Mouse (Mus musculus) c-Kit-negative CD71-positive TER-119-positive erythroid progenitor cells, embryonic 14.5 days (primary cell): ENCODE results near the gene Asb5.
"Not testable (repeated sequence)": the region's sequence is repeated elsewhere in the genome, so short reads cannot be mapped to it uniquely, and the experiment has no call there.

Experiments used
- DNase-seq: peaks from one replicate; pipeline ENCODE4 v3.0.0-alpha.2; 2013; ENCODE audit warnings: low read depth, low spot score

Gene Asb5

GRCm38 (mm10) chr8:54537285-54537684, 7.9 kb downstream of the Asb5 start:
- DNase-seq: no peak

DNA sequence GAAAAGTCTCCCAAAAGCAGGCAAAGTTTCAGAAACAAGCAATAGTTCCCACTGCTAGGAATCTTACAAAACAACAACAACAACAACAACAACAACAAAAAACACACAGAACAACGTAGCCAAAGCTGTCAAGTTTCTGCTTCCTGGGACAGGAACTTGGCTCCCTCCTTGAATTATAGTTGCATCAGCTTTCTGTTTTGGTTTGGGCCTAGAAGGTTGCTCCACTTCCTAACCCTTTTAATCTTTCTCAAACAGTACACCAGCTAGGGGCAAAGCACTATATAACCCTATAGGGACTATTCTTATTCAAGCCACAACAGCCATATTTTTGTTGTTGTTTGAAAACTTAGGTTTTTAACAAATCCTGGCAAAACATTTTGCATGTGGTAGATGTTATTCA, 12.0 kb downstream of the Asb5 start:
- DNase-seq: no peak

DNA sequence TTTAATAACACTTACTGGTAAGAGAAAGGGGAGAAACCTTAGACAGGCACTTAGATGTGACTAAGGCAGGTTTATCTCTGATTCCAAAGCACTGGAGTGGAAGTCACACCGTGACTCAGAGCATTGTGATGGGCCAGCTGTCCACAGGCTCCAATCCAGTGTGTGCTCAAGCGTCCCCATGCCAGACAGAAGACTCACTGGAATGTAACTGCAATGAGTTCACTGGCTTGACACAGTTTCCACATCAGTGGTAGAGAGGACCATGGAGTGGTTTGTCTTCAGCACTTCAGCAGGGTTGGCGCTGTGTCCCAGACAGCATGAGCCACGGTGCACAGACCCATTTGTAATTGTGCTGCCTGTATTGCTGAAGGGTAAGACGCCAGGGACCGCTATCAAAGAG, 19.0 kb downstream of the Asb5 start:
- no peak for DNase-seq

- no peak for DNase-seq
Measured at GRCm38 (mm10) chr8:54550026-54550574, 20.7 kb downstream of the Asb5 start.

GRCm38 (mm10) chr8:54554921-54555320, 25.5 kb downstream of the Asb5 start:
- no peak for DNase-seq

DNA sequence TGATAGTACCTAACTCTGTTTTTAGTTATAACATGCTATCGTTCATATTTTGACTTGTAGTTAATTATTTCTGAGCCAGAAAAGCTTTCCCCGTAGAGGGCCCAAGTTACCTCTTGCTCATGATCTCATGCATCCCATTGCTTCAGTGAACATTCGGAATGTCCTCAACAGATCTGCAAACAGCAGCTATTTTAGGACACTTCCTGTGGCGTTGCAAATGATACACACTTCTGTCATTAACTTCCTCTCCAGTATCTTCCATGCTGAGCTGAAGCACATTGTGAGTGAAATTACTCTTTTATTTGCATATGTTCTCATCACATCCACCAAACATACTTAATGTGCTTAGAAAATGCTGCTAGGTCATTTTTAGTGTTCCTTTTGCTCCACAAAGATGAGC, 32.8 kb downstream of the Asb5 start:
- no peak for DNase-seq

GRCm38 (mm10) chr8:54565181-54565580, 35.8 kb downstream of the Asb5 start:
- DNase-seq: no peak

GRCm38 (mm10) chr8:54565603-54566260, 36.4 kb downstream of the Asb5 start:
- DNase-seq: no peak

GRCm38 (mm10) chr8:54567168-54567567, 37.8 kb downstream of the Asb5 start:
- DNase-seq: no peak

- no peak for DNase-seq
Measured at GRCm38 (mm10) chr8:54570618-54571609, 41.5 kb downstream of the Asb5 start.

DNA sequence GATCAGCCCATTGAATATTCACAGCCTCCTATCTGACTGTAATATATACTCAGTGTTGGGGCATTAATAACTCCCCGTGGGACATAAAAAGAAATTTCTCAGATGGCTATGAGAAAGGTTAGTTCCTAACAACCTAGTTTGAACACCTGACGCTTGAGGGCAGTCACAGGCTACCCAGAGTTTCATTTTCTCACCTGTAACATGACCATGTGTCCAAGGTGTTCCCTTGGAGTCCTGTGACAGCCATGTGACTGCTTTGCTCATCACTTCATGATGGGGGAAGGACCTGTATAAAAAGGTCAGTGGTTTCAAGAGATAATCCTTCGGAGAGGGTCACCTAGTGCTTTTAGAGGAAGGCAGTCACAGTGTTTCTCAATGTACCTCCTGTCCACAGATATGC, 52.1 kb downstream of the Asb5 start:
- no peak for DNase-seq

DNA sequence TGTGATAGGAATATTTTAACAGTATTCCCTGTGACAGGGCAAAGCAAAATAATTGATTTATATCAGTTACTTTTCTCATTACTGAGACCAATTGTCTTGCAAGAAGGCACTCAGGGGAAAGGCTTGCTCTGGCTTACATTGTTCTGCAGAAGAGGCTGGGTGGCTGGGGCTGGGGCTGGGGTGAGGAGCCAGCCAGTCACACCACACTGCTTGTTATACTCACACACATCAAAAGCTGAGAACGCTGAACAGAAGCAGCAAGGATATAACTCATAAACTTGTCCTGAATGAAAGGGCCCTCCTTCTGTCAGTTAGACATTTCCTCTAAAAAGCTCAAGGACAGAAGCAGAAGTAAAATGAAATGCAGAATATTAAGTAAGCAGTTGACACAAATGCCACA, 53.5 kb downstream of the Asb5 start:
- DNase-seq: no peak

- DNase-seq: no peak
Measured at GRCm38 (mm10) chr8:54594634-54595033, 65.3 kb downstream of the Asb5 start.

- DNase-seq: no peak
Measured at GRCm38 (mm10) chr8:54596051-54596450, 66.7 kb downstream of the Asb5 start.

- no peak for DNase-seq
Measured at GRCm38 (mm10) chr8:54596940-54597339, 67.6 kb downstream of the Asb5 start.

DNA sequence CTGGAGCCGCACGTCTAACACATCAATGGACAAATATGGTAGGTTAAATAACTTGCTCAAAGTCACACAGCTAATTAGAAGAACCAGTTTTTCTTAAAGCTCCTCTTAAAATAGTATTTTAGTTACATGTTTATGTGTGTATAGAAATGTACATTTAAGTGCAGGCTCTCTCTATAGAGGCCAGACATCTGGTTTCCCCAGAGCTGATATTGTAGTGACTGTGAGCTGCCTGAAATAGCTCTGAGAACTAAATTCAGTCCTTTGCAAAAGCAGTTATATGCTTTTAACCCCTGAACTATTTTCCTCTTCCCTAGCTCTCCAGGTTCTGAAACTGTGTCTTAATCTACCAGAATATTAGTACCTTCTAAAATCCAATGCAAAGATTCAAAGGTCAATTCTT, 68.0 kb downstream of the Asb5 start:
- DNase-seq: no peak

GRCm38 (mm10) chr8:54600671-54601251, 71.4 kb downstream of the Asb5 start, which contains the start of gene Spata4:
Gene Spata4 (plus strand): TSS chr8:54600781.
- DNase-seq: no peak

DNA sequence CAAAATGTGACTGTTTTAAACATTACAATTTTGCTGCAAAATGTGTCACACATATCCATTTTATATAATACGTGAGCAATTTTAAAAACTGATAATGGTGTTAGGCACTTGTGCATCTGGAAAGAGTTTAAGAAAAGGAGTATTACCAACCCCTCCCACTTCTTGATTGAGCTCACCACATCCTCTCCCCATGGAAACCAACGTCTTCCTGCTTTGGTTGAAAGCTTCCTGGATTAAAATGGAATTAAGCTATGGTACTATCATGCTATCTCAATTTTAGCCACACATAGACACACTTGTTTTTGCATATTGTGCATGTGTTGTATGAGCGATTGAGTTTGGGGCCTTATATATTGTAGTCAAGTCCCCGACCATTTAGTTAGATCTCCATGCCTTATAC, 74.1 kb downstream of the Asb5 start:
- no peak for DNase-seq

DNA sequence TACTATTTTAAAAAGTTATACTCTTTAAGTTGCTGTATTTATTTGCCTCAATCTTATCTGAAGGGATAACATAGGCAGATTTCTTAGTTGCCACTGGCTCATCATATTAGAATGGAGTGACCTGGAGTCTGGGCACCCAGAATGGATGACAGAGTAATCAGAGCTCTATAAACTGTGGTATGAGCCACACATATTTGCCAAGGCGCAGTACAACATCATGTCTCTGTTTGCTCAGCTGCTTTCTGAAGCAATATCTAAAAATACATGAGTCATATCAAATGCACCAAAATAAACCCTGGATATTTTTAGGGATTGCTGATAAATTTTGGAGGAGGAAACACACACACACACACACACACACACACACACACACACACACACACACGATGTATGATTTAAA, 80.0 kb downstream of the Asb5 start:
- DNase-seq: no peak

DNA sequence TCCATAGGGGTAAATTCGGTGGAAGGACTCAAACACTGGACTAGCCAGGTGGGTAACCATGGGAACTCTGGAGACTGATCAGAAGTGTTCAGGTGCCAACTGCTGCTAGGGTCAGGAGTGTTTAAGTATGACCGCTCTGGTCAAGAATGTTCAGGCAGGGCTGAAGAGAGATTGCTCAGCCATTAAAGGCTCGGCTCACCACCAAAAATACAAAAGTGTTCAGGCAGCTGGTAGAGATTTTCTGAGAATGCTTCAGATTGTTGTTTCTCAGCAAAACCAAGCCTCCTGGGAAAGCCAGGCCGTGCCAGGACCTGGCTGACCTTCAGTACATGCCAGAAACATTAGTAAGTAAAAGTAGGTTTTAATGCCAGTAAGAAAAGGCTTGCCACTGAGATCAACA, 80.9 kb downstream of the Asb5 start:
- DNase-seq: no peak

GRCm38 (mm10) chr8:54616710-54617109, 87.3 kb downstream of the Asb5 start:
- not testable (repeated sequence) for DNase-seq
